Mouse (Mus musculus): ENCODE measurements at regions not wholly inside any gene's neighbourhood (a gene's known extent, or its start where the extent isn't known, plus 50 kb on each side); places are given as distances from the start of the nearest gene placed in this dataset.
"Not testable (repeated sequence)": the region's sequence is repeated elsewhere in the genome, so short reads cannot be mapped to it uniquely, and the experiment has no call there.

GRCm38 (mm10) chr9:30662456-30662855 is 235.5 kb downstream of the Snx19 start:
- no peak for DNase-seq

- no peak for DNase-seq
These were observed 227.1 kb downstream of the Snx19 start for GRCm38 (mm10) chr9:30653961-30654360.

- no peak for DNase-seq
These were observed 226.3 kb downstream of the Snx19 start for GRCm38 (mm10) chr9:30653210-30653609.

- DNase-seq = peak; percentile 15
These were observed 222.6 kb downstream of the Snx19 start for GRCm38 (mm10) chr9:30649392-30650054.

GRCm38 (mm10) chr9:30633741-30634470 is 207.0 kb downstream of the Snx19 start:
- no peak for DNase-seq

- no peak for DNase-seq
These were observed 205.5 kb downstream of the Snx19 start for GRCm38 (mm10) chr9:30632164-30633146.

- DNase-seq = no peak
These were observed 198.7 kb downstream of the Snx19 start for GRCm38 (mm10) chr9:30625635-30626034.

- no peak for DNase-seq
These were observed 198.2 kb downstream of the Snx19 start for GRCm38 (mm10) chr9:30625090-30625489.

GRCm38 (mm10) chr9:30624481-30624880 is 197.6 kb downstream of the Snx19 start:
- DNase-seq = no peak

GRCm38 (mm10) chr9:30619325-30619724 is 192.4 kb downstream of the Snx19 start:
- DNase-seq = no peak

GRCm38 (mm10) chr9:30618181-30618580 is 191.3 kb downstream of the Snx19 start:
- no peak for DNase-seq

GRCm38 (mm10) chr9:30613715-30614114 is 186.8 kb downstream of the Snx19 start:
- no peak for DNase-seq

GRCm38 (mm10) chr9:30613003-30613552 is 186.2 kb downstream of the Snx19 start:
- DNase-seq = no peak

- DNase-seq = no peak
These were observed 183.4 kb downstream of the Snx19 start for GRCm38 (mm10) chr9:30610328-30610727.

GRCm38 (mm10) chr9:30599756-30600155 is 172.8 kb downstream of the Snx19 start:
- DNase-seq = no peak

GRCm38 (mm10) chr9:30597691-30598090 is 170.8 kb downstream of the Snx19 start:
- no peak for DNase-seq

- DNase-seq = not testable (repeated sequence)
These were observed 170.2 kb downstream of the Snx19 start for GRCm38 (mm10) chr9:30597092-30597491.

GRCm38 (mm10) chr9:30592601-30593000 is 165.7 kb downstream of the Snx19 start:
- DNase-seq = no peak

GRCm38 (mm10) chr9:30591246-30591645 is 164.3 kb downstream of the Snx19 start:
- no peak for DNase-seq

GRCm38 (mm10) chr9:30590661-30591179 is 163.8 kb downstream of the Snx19 start:
- DNase-seq = peak; percentile 25

GRCm38 (mm10) chr9:30581271-30581821 is 154.4 kb downstream of the Snx19 start:
- DNase-seq = no peak

- no peak for DNase-seq
These were observed 153.6 kb downstream of the Snx19 start for GRCm38 (mm10) chr9:30580500-30580899.

Measured in right cerebral cortex, adult 18-20 months (tissue).